Mouse (Mus musculus) telencephalon, adult 2 months (tissue): ENCODE results near the gene Dcps.

Experiments used
- DNase-seq: peaks from one replicate; pipeline ENCODE4 v3.0.0-alpha.2; 2011; ENCODE audit warnings: low read depth, low spot score

The Dcps gene

GRCm38 (mm10) chr9:35108916-35109315 is 66.9 kb downstream of the Dcps start:
- DNase-seq = peak; percentile 71

- no peak for DNase-seq
Observed at GRCm38 (mm10) chr9:35108066-35108465, 67.8 kb downstream of the Dcps start.

- DNase-seq = no peak
Observed at GRCm38 (mm10) chr9:35107396-35107795, 68.5 kb downstream of the Dcps start.

DNA sequence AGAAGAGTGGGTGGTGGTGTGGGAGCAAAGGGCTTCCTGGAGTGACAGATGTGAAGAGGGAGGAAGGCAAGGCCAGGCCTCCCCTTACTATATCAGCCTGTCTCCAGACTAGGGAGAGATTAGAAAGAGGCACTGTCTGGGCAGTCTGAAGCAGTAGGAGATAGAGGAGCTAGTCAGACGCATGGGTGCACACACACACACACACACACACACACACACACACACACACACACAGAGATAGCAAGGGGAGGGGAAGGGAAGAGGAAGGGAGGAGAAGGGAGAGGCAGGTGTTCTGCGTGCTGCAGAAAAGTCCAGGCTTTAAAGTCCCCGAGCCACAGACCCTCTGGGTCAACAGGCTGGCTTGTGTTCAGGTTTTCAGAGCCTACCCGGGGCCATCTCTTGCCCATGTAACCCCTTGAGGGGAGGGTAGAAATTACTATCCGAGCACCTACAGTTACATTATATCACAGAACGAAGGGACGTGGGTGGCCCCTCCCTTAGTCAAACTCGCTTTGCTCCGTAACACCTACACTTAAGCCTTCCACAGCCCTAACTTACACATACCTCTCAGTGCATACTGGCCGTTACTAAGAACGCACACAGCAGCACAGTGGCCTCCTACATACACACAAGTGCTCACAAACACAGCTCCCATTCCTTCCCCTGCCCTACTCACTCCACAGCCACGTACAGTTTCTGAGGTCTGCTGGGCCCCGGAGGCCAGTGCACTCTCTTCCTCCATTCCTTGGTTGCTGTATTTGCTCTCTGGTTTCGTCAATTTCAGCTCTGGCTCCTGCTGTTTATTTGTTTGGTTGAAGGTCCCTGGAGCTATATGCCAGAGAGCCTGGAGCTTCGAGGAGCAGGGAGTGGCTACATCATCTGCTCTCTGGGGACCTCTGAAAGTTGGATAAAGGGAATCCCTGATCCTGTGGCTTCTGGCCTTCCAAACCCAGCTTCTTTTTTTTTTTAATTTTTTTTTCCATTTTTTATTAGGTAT is 69.7 kb downstream of the Dcps start:
- DNase-seq = no peak

GRCm38 (mm10) chr9:35105438-35105837 is 70.4 kb downstream of the Dcps start:
- no peak for DNase-seq

GRCm38 (mm10) chr9:35104711-35105110 is 71.2 kb downstream of the Dcps start:
- DNase-seq = no peak

- no peak for DNase-seq
Observed at GRCm38 (mm10) chr9:35098762-35099161, 77.1 kb downstream of the Dcps start.

DNA sequence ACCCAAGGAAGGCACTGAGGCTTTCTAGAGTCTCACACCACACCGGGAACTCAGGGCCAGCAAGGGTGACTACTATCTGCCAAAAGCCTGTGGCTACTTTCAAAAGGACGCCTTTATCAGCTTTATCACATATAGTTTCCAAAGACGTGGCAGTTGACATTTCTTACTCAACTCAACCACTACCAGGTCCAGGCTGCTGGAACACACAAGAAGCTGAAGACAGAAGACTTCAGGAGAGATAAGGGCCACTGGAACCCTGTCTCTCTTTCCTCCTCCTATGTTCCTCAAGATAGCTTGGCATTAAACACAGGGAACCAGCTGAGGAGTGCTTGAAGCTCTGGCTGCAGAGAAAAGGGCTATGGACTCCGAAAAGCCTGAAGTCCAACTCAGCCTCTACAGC is 78.0 kb downstream of the Dcps start:
- DNase-seq = no peak

DNA sequence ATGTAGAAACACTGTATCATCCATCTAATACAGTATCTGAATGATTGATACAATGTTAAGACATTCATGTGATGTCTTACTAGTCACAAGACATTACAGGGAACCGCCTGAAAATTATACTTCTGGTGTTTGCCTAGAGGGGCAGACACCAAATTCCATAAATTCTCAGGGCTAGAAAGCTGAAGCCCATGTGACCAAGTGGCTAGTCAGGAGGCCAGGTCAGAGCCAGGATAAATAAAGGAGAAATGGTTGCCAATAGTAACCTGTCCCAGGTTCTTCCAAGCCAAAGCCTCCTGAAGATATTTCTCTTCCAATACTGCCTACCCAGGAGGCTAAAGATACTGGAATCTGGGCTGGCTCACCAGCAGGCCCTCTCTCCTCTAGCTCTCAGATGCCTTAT is 80.1 kb downstream of the Dcps start:
- no peak for DNase-seq

DNA sequence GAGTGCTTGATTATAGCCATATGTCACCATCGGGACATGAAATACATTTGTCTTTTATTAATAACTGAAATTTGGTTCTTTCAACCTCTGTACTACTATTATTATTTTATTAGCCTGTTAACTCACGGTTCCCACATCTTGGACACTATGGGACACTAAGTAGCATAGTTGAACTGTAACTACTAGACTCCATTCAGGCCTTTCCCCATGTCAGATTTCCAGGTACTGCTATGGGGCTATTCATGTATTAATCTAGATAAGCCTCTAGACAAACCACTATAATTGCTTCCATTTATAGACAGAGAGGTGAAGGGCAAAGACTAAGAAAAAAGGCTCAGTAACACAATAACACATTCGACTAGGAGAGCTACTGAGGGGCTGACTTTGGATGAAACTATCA is 82.5 kb downstream of the Dcps start:
- no peak for DNase-seq

- DNase-seq = no peak
Observed at GRCm38 (mm10) chr9:35092904-35093303, 83.0 kb downstream of the Dcps start.
